Mouse (Mus musculus) cortical plate, adult 2 months (tissue): ENCODE results near the gene Camk1d.

ENCODE experiments used
- CTCF ChIP-seq: fragments of 200-500 bp; IDR thresholded peaks from 2 replicates; pipeline ENCODE4 v1.5.1; 2011; ENCODE audit warnings: mild to moderate bottlenecking, control low read depth, low read length; ENCODE audit not compliant: insufficient read depth; ENCODE audit errors: extremely low read depth
- POLR2A ChIP-seq: fragments of 200-500 bp; IDR thresholded peaks from 2 replicates; pipeline ENCODE4 v1.6.1; 2011; ENCODE audit warnings: mild to moderate bottlenecking, low read length, control low read depth; ENCODE audit not compliant: insufficient read depth; ENCODE audit errors: extremely low read depth

GRCm38 (mm10) chr2:5315291-5315828, 399.0 kb downstream of the Camk1d start:
- TF ChIP-seq CTCF: no peak
- no peak for TF ChIP-seq POLR2A
